Mouse (Mus musculus) heart, embryonic 14.5 days (tissue): ENCODE results near the gene Vill. TPM values are rescaled to one million over a fixed set of nuclear protein-coding genes. Genes with fewer than 3 reads are reported as not detected.

Source experiments
- ATAC-seq: fragments of 200-750 bp; cut with Nextera tagmentation; 2 replicates; pipeline ENCODE4 v1.8.0; 2017; ENCODE audit warnings: low read depth, moderate TSS enrichment; ENCODE audit not compliant: insufficient number of reproducible peaks, insufficient read depth, low FRiP score
- H3K27ac ChIP-seq, 2 experiments: fragments of 200-500 bp in 1 of 2; fragments of 300-500 bp in 1 of 2; sonication (generic) in 1 of 2; replicated peaks in 1 of 2; 2 replicates each; pipeline ENCODE4 v1.5.1; 2012 to 2014; ENCODE audit warnings: low read depth in 2 of 2, low read length in 2 of 2, control low read depth in 1 of 2, mild to moderate bottlenecking in 1 of 2, mixed read lengths in 1 of 2; ENCODE audit not compliant: control insufficient read depth in 1 of 2, insufficient read depth in 1 of 2
- H3K27me3 ChIP-seq: fragments of 300-500 bp; sonication (generic); 2 replicates; pipeline ENCODE4 v1.6.1; 2014; ENCODE audit warnings: mild to moderate bottlenecking, low read length, control low read depth; ENCODE audit not compliant: control insufficient read depth, insufficient read depth
- H3K36me3 ChIP-seq: fragments of 300-500 bp; sonication (generic); 2 replicates; pipeline ENCODE4 v1.6.1; 2014; ENCODE audit warnings: mild to moderate bottlenecking, control low read depth, low read length, mixed read lengths; ENCODE audit not compliant: control insufficient read depth, insufficient read depth
- H3K4me1 ChIP-seq, 2 experiments: fragments of 200-500 bp in 1 of 2; fragments of 300-500 bp in 1 of 2; sonication (generic) in 1 of 2; 2 replicates each; pipeline ENCODE4 v1.6.1; 2012 to 2014; ENCODE audit warnings: low read length in 2 of 2, control low read depth in 1 of 2, mixed read lengths in 1 of 2; ENCODE audit not compliant: control insufficient read depth in 2 of 2, insufficient read depth in 2 of 2
- H3K4me2 ChIP-seq: fragments of 300-500 bp; sonication (generic); 2 replicates; pipeline ENCODE4 v1.6.1; 2014; ENCODE audit warnings: mild to moderate bottlenecking, low read length
- H3K4me3 ChIP-seq, 2 experiments: fragments of 200-500 bp in 1 of 2; fragments of 300-500 bp in 1 of 2; sonication (generic) in 1 of 2; 2 replicates each; pipeline ENCODE4 v1.5.1; 2012 to 2014; ENCODE audit warnings: low read length in 2 of 2, mild to moderate bottlenecking in 2 of 2, control low read depth in 1 of 2, low read depth in 1 of 2, moderate library complexity in 1 of 2; ENCODE audit not compliant: control insufficient read depth in 1 of 2, insufficient read depth in 1 of 2
- H3K9ac ChIP-seq: fragments of 300-500 bp; sonication (generic); 2 replicates; pipeline ENCODE4 v1.6.1; 2014; ENCODE audit warnings: mild to moderate bottlenecking, low read length
- H3K9me3 ChIP-seq: fragments of 300-500 bp; sonication (generic); 2 replicates; pipeline ENCODE4 v1.6.1; 2016; ENCODE audit warnings: low read length, control low read depth; ENCODE audit not compliant: control insufficient read depth
- WGBS: fragments of 180-500 bp; shearing (Covaris S2); extraction: QIAGEN DNeasy Blood & Tissue Kit; methylation state at CpG from one replicate; pipeline ENCODE4 v1.1.7; 2014; 5-methylcytosine and 5-hydroxymethylcytosine counted together
- polyA plus RNA-seq: library from polyadenylated mRNA; unstranded; fragments of >200 nt; fragmentation: Nextera tagmentation; extraction: Ambion mirVana; gene quantifications from 2 replicates; pipeline ENCODE4 v1.2.1, GENCODE M21; 2014

The Vill gene
- polyA plus RNA-seq, 1 experiment from 2014 or later = 10.7 TPM

DNA sequence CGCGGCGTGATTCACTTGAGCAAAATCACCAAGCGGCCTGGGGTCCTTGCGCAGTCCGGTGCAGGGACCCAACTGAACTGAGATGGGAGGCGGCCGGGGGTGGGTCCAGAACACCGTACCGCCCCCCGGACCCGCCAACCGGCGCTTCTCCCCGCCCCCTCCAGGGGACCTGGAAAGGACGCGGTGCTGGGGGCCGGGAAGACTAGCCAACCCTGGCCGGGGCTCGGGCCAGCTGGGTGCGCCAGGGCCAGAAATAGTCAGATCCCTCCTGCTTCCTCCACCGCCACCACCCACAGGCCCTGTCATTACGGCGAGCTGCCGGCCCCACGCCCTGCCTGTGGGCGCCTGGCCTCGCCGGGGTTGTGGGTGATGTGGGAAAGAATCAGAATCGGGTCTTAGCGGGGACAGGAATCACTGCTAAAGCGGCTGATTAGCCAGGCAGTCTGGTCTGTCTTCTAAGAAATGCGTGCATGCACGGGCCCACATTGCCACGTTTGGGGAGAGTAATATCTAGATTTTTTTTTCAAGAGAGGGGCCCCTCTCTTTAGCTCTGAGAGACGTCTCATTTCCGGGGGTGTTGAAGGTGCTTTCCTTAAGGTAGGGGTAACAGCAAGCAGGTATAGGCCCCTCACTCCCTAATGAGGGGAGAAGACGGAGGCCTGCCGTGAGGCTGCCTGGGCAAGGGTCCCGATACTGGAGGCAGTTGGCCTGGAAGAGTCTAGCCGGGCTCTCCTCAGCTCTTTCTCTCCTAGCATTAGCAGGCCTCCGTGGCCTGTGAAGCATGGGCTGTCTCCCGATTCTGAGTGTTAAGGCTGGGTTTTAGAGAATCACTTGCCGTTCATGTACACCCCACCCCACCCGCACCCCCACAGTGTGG is 41.1 kb downstream of the Vill start, which contains the start of gene Plcd1:
TSS of gene Plcd1 (minus strand) at position 84 of the 877 bp plus-strand sequence.
- WGBS = 8% methylated on average over 45 of the region's 45 CpGs
- peak within 1 kb of the TSS; percentile 98 for H3K4me2 ChIP-seq
- peak within 1 kb of the TSS; percentile 83 for H3K9ac ChIP-seq
- H3K27me3 ChIP-seq = no peaks in the 10 kb centered on the region
- H3K4me3 ChIP-seq = peak within 1 kb of the TSS; percentile 64 to 72
- H3K9me3 ChIP-seq = no peaks in the 10 kb centered on the region
- peaks cover 21 to 26% of the 10 kb centered on the region in 2 experiments for H3K4me1 ChIP-seq
- no peaks in the 10 kb centered on the region for H3K36me3 ChIP-seq
- peak; percentile 92 for ATAC-seq
- H3K27ac ChIP-seq = peak within 1 kb of the TSS; percentile 5 to 70; a peak in 3 of 4 replicates

- 71% methylated on average over 13 of the region's 13 CpGs for WGBS
- no peak overlapping the region for H3K4me2 ChIP-seq
- H3K27me3 ChIP-seq = no peaks in the 10 kb centered on the region
These were observed 42.0 kb downstream of the Vill start for GRCm38 (mm10) chr9:119094462-119095109.

GRCm38 (mm10) chr9:119100177-119100898 is 47.8 kb downstream of the Vill start:
- no peaks in the 10 kb centered on the region for H3K36me3 ChIP-seq
- H3K27ac ChIP-seq = no peak overlapping the region
- H3K4me2 ChIP-seq = no peak overlapping the region
- peaks cover 12% of the 10 kb centered on the region for H3K27me3 ChIP-seq
- H3K9ac ChIP-seq = no peak overlapping the region
- peaks cover 7 to 10% of the 10 kb centered on the region in 2 experiments; a peak in 3 of 4 replicates for H3K4me1 ChIP-seq
- no peak for ATAC-seq
- 12% methylated on average over 15 of the region's 15 CpGs for WGBS
- no peaks in the 10 kb centered on the region for H3K9me3 ChIP-seq
- H3K4me3 ChIP-seq = no peak overlapping the region

More at GRCm38 (mm10) chr9:119094462-119095109, 42.0 kb downstream of the Vill start:
- Histone ChIP-seq H3K4me1 (peaks cover 21 to 24% of the 10 kb centered on the region in 2 experiments), H3K4me3 (no peak overlapping the region), H3K27ac (peak overlapping the region in 1 of 2 experiments; percentile 70; a peak in 1 of 4 replicates), H3K36me3 (no peaks in the 10 kb centered on the region), H3K9ac (no peak overlapping the region), H3K9me3 (no peaks in the 10 kb centered on the region)
- no peak for ATAC-seq

DNA sequence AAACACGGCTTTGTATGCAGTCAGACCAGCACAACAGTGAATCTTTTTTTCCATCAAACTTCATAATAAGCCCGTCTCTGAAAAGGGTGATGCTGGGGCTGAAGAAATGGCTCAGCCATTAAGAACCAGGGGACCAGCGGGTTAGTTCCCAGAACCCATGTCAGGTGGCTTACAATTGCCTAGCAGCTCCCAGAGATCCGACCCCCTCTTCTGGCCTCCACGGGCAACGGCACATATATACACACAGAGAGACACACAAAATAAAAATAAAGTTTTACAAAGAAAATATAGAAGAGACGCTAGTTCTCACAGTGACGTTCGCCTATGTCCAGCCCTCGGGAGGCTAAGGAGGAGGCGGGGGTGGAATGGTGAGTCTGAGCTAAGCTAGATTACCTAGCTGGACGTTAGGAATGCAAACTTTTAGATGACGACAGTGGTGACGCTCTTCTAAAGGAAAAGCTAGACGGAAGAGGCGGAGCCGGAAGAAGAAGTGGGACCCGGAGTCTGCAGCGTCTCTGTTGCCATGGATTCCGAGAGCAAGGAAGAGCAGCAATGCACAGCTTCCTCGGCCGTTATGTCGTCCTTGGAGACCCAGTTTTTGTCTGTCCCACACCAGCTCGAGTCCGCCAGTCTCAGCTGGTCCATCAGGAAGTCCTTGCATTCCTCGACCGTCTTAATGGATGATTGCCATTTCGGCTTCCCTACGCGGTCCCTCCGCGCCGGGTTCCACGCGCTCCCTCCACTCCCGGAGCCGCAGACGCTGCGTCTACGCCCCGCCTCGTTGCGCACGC is 49.6 kb downstream of the Vill start, which contains the start of gene Dlec1:
TSS of gene Dlec1 (plus strand) at position 487 of the 791 bp plus-strand sequence.
- Histone ChIP-seq H3K9me3 (no peaks in the 10 kb centered on the region), H3K4me3 (peak within 1 kb of the TSS; percentile 71 to 76), H3K27ac (no peak within 1 kb of the TSS), H3K4me1 (peaks cover 7 to 10% of the 10 kb centered on the region in 2 experiments; a peak in 3 of 4 replicates), H3K9ac (peak within 1 kb of the TSS; percentile 64), H3K27me3 (peaks cover 12% of the 10 kb centered on the region), H3K36me3 (no peaks in the 10 kb centered on the region), H3K4me2 (peak within 1 kb of the TSS; percentile 92)
- WGBS = 3% methylated on average over 44 of the region's 44 CpGs
- peak; percentile 68 for ATAC-seq

- Histone ChIP-seq H3K4me1 (peaks cover 7 to 10% of the 10 kb centered on the region in 2 experiments; a peak in 3 of 4 replicates), H3K9me3 (no peaks in the 10 kb centered on the region), H3K9ac (peak overlapping the region; percentile 64), H3K4me3 (peak overlapping the region; percentile 71 to 76), H3K27ac (no peak overlapping the region), H3K27me3 (peaks cover 12% of the 10 kb centered on the region), H3K4me2 (peak overlapping the region; percentile 92), H3K36me3 (no peaks in the 10 kb centered on the region)
- 4% methylated on average over 19 of the region's 19 CpGs for WGBS
- no peak for ATAC-seq
These were observed 50.2 kb downstream of the Vill start for GRCm38 (mm10) chr9:119102783-119103113.

DNA sequence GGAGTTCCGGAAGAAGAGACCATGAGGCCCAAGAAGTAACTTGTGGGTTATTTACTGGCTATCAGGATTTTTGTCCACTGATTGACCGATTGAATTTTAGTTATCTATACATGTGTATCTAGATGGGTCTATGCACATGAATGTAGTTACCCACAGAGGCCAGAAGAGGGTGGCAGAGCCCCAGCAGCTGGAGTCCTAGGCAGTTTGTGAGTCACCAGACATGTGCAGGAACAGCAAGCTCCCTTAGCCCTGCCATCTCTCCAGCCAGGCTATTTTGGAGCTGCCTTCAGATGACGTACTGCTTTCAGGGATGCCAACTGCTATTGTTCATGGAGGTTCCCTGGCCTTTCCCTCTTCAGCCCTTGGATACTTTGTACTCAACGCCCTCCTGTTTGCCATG is 55.0 kb downstream of the Vill start:
- H3K27ac ChIP-seq = no peak overlapping the region; a peak in 1 of 4 replicates
- no peak; the same call in 1 of the 2 replicates for ATAC-seq

More for the DNA sequence above, 55.0 kb downstream of the Vill start:
- WGBS = 66% methylated on average over 4 of the region's 4 CpGs
- H3K4me2 ChIP-seq = no peak overlapping the region
- H3K27me3 ChIP-seq = peaks cover 12% of the 10 kb centered on the region
- no peaks in the 10 kb centered on the region for H3K36me3 ChIP-seq
- no peak overlapping the region for H3K9ac ChIP-seq
- no peak overlapping the region for H3K4me3 ChIP-seq
- no peaks in the 10 kb centered on the region for H3K9me3 ChIP-seq
- peaks cover 2 to 8% of the 10 kb centered on the region in 2 experiments; a peak in 2 of 4 replicates for H3K4me1 ChIP-seq
